In the genomic region with DNA sequence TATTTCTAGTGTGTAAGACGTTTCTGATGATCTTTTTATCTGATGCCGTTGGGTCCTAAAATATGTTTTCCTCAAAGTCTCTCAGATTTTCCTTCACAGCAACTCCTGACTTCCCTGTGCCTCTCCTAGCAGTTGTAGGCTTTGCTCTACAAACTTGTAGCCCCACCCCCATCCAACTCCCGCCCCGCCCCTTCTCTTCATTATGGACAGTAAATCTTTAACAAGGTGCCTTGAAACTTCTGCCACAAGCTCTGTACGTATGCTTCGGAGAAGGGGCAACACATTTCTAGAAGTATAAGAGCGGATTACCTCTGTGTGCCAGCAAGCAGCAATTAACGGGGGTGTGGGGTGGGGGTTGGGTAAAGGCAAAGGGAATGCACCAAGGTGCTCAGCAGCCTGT, we compare ENCODE assay signal across 21 mouse cellular contexts.
"Had no signal": no experiment of that assay in that cellular context is flagged by ENCODE, and none has a peak within 500 bp of the region (broad histone marks: within the 10 kb centered on the region; RNA-seq: fewer than 3 reads in every experiment).

No protein-coding gene starts in this region.

- H3K27me3 ChIP-seq: lung, embryonic 15.5 days; midbrain, embryonic 12.5 days; neural tube, embryonic 13.5 days; neural tube, embryonic 15.5 days had no signal

- H3K4me3 ChIP-seq: lung, embryonic 15.5 days; midbrain, embryonic 10.5 days; midbrain, embryonic 12.5 days; myocyte; neural tube, embryonic 13.5 days; neural tube, embryonic 15.5 days had no signal

- H3K36me3 ChIP-seq: lung, embryonic 15.5 days; midbrain, embryonic 10.5 days; midbrain, embryonic 12.5 days; neural tube, embryonic 13.5 days; neural tube, embryonic 15.5 days had no signal

- H3K4me1 ChIP-seq: lung, embryonic 15.5 days; midbrain, embryonic 10.5 days; midbrain, embryonic 12.5 days; neural tube, embryonic 13.5 days; neural tube, embryonic 15.5 days had no signal

- DNase-seq: liver, postnatal 0 days; lung, adult 2 months; lung, postnatal 14 days; lung, postnatal 4 days; midbrain, embryonic 14.5 days; retina, postnatal 1 day; right cerebral cortex, adult 18-20 months; right cerebral cortex, postnatal 25 days; right cerebral cortex, postnatal 4 days; spleen, adult 18-20 months; thymus, adult 18-20 months; thymus, postnatal 14 days; thymus, postnatal 36 days had no signal

- ATAC-seq: liver, postnatal 0 days; lung, postnatal 0 days; midbrain, embryonic 16.5 days had no signal

- H3K4me2 ChIP-seq: lung, embryonic 15.5 days; midbrain, embryonic 12.5 days; neural tube, embryonic 13.5 days; neural tube, embryonic 15.5 days had no signal

- H3K27ac ChIP-seq: lung, embryonic 15.5 days; midbrain, embryonic 10.5 days; midbrain, embryonic 12.5 days; neural tube, embryonic 13.5 days; neural tube, embryonic 15.5 days had no signal

- H3K9me3 ChIP-seq: lung, embryonic 15.5 days; midbrain, embryonic 10.5 days; midbrain, embryonic 12.5 days; neural tube, embryonic 13.5 days; neural tube, embryonic 15.5 days had no signal

- H3K9ac ChIP-seq: liver, postnatal 0 days; lung, embryonic 15.5 days; midbrain, embryonic 12.5 days; neural tube, embryonic 13.5 days; neural tube, embryonic 15.5 days had no signal
